Mouse (Mus musculus) CD4-positive, CD25-positive, alpha-beta regulatory T cell, adult 2 months (primary cell): ENCODE results near the gene Neurl1a.
"Not testable (repeated sequence)": the region's sequence is repeated elsewhere in the genome, so short reads cannot be mapped to it uniquely, and the experiment has no call there.

Source experiments
- DNase-seq: peaks from one replicate; pipeline ENCODE4 v3.0.0-alpha.2; 2012; ENCODE audit warnings: low read depth, low spot score

Neurl1a gene

GRCm38 (mm10) chr19:47178431-47179271 is at the start of gene Neurl1a:
Gene Neurl1a, plus strand, starts transcription at chr19:47178820.
- peak; percentile 28 for DNase-seq

DNA sequence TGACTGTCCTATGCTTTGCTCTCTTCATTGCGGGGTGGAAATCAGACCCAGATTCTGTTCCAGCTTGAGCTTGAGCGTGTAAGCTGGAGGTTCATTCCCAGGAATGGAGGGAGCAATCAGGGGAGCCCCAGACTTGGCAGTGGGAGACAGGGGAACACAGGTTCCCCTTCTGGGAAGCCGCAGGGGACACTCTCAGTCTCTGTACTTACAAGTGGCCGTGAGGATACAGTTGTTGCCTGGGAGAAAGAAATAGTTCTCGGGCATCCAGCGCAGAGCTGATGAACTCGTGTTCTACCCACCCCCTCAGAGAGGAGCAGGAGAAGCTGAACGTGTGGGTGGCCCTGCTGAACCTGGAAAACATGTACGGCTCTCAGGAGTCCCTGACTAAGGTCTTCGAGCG is 49.8 kb upstream of the Neurl1a start:
- no peak for DNase-seq

DNA sequence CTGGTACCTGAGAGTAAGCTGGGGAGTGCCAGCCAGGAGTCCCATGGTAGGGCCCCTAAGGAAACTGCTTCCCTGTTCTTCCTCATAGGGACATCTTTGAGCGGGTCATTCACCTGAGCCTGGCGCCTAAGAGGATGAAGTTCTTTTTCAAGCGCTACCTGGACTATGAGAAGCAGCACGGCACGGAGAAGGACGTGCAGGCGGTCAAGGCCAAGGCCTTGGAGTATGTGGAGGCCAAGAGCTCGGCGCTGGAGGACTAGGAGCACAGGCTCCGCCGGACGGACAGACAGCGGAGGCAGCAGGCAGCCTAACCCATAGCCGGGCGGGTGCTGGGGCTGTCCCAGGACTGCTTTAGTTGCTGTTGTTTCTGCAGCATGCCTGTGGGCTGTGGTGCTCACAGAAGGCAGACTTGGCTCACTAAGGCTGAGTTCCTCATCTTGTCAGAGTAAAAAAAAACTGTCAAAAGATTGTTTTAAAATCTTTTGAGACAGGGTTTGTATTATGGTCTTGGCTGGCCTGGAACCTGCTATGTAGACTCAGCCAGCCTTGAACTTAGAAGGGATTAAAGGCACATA is 48.0 kb upstream of the Neurl1a start:
- DNase-seq: no peak

GRCm38 (mm10) chr19:47133161-47133560 is 45.5 kb upstream of the Neurl1a start:
- DNase-seq: no peak

DNA sequence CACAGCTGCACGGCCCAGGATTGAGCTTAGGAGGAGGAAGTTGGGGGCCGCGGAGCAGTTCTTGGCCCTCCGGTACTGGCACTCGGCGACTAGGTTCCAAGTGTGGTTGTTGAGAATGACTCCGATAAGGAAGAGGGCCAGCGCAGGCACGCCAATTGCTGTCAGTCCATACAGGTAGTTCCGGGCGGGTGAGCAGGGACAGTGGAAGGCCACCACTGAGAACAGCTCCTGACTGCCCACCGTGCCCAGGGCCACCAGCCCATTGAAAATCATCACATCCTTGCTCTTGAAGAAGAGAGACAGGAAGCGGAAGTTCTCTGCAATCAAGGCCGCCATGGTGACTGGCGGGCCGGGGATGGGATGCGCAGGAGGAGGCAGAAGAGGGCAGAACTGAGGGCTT is 43.1 kb upstream of the Neurl1a start:
- no peak for DNase-seq

DNA sequence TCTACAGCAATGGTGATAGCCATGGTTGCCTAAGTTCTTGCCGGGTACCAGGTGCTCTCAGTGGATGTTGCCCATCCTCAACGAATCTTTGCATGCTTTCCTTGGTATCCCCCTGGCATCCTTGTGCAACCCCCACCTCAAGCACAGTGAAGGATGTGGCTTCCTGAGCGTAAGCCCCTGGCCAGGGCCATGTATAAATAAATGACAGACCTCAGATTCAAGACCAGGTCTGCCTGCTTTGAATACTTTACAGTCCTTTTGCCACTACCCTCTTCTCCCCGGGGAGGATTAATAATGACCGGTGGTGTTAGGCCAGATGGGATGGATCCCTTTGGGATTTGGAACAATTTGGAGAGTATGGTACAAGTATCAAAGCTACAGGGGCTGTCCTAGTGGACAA is 42.5 kb upstream of the Neurl1a start:
- DNase-seq: no peak

DNA sequence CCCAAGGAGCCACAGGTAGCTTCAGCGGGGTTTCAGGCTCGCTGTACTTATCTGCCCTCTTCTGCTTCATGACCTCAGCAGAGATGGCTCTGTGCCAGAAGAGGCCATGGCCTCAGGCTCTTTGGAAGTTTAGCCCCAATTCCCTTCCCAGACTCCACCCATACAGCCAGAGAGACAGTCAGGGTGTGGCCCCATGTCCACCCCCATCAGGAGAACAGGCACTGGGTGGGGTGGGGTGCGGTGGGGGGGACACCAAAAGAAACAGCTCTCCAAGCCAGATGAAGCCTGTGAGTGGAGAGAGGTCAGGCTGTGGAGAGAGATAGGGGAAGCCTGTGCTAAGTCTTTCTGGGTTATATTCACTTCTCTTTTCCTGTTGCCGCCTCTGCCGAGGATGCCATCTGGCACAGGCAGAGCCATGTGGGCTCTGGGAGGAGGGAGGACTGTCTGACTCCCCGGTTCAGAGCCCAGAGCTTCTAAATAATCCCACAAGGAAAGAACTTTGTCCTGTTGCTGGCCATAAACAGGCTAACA is 41.5 kb upstream of the Neurl1a start:
- DNase-seq: peak; percentile 58

DNA sequence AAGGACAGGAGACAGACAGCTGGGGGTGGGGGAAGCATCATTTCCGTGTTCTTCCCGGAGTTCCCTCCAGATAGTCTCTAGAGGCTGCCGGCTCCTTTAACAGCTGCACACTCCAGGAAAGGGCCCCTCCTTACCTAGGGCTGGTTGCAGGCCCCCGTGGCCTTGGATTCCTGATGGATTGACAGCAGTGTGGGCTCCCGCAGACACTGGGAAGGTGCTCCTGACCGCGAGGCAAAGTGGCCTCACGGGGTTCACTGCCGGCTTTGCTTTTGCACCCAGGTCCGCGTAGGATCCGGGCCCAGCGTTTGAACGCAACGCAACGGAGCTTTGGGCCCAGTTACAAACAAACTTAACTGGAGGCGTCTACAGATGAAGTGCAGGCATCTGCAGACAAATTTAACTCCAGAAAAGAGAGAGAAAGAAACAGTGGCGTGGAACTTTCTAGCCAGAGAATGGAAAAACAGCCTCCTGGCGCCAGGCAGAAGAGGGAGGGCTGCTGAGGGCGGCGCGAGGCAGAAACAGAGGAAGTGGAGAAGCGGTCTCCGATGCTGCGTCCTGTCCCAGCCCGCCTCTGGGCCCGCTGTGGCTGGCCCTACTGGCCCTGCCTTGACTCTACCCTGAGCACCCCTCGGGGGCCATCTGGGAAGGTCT is 40.7 kb upstream of the Neurl1a start, which contains the start of gene Calhm2:
Calhm2 (minus strand) TSS at position 524 of the 651 bp plus-strand sequence.
- DNase-seq: peak; percentile 67

DNA sequence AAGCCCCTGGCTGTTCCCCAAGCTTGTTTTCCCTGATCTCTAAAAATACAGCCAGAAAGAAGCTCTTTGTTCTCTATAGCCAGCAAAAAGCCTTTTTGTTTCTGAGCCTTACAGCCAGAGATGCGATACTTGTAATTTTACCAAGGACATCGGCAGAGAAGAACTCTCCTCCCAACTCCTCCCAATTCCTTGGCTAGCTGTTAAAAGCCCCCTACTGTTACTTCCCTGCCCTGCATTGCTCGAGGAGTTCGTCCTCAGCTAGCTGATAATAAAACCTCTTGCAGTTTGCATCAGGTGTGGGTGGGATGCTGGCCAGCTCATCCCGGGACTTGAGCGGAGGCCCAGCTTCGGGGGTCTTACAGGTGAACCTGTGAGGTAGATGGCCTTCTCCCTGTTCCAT is 39.0 kb upstream of the Neurl1a start:
- DNase-seq: not testable (repeated sequence)

DNA sequence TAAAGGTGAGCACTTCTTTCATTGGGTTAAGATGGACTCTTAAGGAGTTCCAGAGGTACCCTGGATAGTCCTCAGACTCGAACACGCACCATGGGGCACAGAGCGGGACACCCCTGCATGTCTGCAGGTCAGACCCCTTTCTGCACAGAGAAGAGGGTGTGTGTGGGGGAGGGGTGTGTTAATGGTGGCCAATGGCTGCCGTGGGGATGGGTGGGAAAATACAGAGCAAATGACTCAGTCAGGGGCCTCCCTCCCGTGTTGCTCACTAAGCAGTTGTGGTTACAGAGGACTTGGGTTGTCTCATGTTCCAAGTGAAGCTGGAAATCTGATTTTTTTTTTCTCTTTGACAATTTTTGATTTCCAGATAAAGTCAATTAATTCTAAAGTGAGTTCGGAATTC is 36.2 kb upstream of the Neurl1a start:
- no peak for DNase-seq

DNA sequence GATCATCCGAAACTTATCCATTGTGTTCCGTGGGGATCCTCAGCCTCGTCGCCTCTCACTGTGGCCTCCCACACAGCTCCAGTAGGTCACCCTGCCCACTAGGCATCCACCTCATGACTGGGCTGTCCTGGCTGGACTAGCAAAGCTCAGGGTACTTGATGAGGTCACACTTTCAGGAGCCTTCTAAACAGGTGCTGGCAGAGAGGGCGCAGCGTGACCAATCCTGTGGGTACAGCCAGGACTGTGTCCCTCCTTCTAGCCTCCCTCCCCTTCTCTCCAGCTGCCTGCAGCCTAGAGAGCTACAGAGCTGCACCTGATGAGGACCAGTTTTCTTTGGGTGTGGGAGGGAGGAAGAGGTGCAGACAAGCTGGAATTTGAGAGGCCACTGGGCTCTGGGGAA is 34.5 kb upstream of the Neurl1a start, which contains the start of gene Calhm1:
Calhm1 (minus strand) TSS at position 101 of the 400 bp plus-strand sequence.
- no peak for DNase-seq

DNA sequence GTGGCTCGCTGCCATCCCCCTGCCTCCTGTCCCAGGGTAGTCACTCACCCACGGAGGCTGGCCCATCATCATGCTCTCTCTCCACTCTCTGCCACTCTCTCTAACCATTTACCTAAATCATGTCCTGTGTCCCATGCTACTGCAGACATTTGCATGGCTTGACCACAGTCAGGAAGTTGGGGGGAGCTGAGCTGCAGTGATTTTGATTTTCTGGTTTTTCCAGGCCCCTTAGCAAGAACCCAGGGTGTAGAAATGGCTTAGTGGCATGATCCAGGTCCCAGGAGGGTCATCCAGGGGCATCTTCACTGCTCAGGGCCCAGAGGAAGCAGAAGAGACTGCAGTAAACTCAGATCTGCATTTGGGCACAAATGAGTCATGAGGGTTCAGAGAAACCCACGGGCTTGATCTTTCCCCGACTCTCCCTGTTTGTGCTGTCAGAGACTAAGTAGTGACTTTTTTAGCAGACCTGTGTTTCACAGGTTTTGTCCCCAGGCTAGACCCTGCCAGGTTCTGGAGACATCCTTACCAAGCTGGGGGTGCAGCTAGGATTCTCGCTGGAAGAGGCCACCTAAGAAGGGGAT is 30.3 kb upstream of the Neurl1a start:
- DNase-seq: no peak

DNA sequence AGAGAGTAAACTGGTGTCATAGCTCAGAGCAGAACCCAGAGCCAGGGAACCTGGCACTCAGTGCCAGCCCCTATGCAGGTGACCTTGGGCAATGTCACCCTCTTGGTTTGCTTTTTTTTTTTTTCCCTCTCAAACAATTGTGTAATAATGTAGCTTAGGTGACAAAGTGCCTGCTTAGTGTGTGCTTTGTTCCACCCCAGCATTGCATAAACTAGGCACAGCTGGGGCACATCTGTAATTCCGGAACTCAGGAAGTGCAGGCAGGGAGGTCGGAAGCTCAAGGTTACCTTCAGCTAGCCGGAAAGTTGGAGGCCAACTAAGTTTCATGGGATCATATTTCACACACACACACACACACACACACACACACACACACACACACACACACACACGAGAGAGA is 28.8 kb upstream of the Neurl1a start:
- DNase-seq: no peak

GRCm38 (mm10) chr19:47151332-47152061 is 27.1 kb upstream of the Neurl1a start:
- DNase-seq: no peak

DNA sequence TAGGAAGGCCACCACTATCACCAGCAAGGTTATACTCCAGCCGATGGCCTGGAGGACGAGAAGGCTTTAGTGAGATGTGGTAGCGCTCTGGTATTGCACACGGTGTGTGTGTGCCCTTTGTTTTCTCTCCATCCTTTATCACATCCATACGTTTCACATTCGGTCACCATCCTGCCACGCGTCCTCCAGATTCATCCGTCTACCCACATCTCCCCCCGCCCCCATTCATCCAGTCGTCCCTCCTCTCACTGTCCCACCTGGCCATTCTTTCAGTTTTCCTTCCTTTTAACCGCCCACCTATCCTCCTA is 26.6 kb upstream of the Neurl1a start:
- DNase-seq: no peak

DNA sequence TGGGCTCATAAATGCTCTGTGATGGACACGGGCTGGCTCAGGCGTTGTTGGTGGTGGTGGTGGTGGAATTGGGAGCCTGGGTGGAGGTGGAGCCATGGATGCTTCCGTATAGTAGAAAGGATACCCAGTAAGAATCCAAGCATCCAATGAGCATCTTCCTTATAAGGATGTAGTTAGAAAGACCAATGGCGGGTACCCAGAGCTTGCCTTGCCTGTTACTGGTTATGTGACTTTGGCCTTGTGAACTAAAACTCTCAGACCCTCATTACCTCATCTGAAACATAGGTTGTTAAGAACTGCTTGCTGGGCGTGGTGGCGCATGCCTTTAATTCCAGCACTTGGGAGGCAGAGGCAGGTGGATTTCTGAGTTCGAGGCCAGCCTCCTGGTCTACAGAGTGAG is 24.9 kb upstream of the Neurl1a start:
- no peak for DNase-seq

GRCm38 (mm10) chr19:47157664-47158063 is 21.0 kb upstream of the Neurl1a start, which contains the start of gene Calhm3:
Gene Calhm3, minus strand, starts transcription at chr19:47157764.
- DNase-seq: no peak

- no peak for DNase-seq
These were observed 17.0 kb upstream of the Neurl1a start for GRCm38 (mm10) chr19:47161669-47162068.

GRCm38 (mm10) chr19:47163176-47163744 is 15.4 kb upstream of the Neurl1a start:
- no peak for DNase-seq

- no peak for DNase-seq
These were observed 11.9 kb upstream of the Neurl1a start for GRCm38 (mm10) chr19:47166758-47167157.

GRCm38 (mm10) chr19:47167617-47168214 is 10.9 kb upstream of the Neurl1a start:
- DNase-seq: no peak
